Mouse (Mus musculus) kidney, adult 9 months (tissue): ENCODE measurements around the gene Mbtps1.

ENCODE experiments used
- DNase-seq: peaks from one replicate; pipeline ENCODE4 v3.0.0; 2022

Gene Mbtps1

DNA sequence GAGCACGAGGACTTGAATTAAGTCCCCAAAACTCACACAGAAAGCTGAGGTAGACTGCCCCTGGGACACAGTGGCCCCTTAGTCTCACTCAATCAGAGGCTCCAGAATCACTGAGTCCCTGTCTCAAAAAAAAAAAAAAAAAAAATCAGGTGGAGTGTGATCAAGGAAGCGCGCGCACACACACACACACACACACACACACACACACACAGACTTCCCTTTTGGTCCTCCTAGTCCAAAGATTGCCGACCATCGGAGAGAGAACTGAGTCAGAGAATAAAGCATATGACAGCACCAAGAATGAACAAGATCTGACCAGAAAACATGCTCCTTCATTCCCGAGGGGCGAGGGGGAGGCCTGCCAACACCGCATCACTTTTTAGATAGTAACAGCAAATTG lies 1.4 kb downstream of the Mbtps1 start:
- DNase-seq = no peak

DNA sequence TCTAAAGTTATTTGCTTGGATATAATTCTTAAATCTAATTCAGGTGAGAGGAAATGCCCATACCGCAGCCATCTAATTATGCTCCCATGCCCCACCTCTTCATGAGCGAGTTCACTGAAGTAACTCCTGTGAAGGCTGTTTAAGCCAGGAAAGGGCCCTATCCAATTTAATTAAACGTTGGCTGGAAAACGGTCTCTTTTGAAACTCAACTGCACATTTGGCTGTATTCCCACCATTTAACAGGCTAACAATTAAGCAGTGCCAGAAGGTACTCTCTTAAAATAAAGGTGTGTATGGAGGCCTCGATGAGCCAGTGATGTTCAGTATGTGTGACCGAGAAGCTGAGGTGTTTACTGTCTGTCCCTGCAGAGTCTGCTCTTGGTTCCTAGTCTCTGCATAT lies 2.7 kb downstream of the Mbtps1 start:
- DNase-seq = peak; percentile 64

DNA sequence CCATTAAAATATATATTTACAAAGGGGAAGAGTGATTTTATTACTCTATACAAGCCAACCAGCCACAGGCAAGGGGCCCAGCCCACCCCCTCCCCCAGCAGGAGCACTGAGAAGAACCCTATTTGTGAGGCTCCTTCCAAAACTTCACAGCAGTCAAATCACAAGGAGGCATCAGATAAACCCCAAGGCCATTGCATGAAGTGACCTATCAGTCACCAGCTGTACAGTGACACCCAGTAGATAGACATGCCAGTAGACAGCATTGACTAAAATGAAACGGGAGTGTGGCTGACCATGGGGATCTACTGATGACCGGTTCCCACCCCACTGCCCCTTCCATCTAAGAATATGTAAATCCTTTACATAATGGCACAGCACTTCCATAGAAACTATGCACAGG lies 5.6 kb downstream of the Mbtps1 start:
- no peak for DNase-seq

DNA sequence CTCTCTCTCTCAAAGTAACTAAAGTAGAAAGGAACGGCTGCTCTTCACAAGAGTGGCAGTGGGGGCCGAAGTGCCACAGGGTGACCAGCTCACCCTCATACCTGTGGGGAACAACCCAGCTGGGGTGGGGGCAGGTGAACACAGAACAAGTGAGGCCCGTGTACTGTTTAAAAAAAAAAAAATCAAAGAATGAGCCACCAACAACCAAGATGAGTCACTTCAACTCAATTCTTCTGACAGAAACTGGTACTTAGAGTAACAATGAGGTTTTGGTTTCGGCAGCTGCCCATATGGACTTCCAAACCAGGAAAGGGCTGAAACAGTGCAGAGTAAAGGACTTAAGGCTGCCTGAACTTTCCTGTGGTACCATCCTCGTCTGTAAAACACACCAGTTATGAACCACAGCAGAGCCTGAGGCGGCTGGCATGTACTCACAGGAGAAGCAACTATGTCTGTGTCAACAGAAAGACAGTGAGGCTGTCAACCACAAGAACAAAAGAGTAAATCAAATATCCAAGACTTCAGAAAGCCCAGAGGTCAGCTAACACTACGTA lies 9.9 kb downstream of the Mbtps1 start:
- DNase-seq = no peak

DNA sequence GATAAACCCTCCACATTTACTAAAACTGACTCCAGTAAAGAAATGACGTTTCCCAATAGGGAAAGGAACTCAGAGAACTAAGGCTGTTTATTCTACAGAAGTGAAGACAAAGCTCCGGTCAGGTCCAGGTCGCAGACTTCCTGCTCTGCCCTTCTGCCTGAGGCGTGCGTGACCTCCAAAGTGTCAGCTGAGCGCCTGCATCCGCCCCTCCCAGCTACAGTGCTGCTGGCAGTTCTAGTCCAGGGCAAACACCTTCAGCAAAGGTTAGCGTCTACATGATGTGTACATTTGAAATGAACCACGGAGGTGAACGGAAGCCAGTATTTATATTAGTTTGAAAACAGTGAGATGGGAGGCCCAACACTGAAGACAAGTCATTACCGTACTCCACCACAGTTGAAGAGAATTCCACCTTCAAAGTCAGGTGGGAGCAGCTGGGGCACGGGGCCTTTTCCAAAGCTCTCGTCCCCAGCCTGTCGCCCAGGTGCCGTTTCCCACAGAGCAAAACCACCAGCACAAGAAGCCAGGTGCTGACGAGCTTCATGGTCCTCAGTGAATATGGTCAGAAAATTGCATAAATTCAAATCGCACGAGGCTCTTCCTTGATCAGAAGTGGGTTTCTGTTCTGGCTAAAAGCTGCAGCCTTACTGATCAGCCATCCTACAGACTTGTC lies 11.4 kb downstream of the Mbtps1 start:
- DNase-seq = no peak

DNA sequence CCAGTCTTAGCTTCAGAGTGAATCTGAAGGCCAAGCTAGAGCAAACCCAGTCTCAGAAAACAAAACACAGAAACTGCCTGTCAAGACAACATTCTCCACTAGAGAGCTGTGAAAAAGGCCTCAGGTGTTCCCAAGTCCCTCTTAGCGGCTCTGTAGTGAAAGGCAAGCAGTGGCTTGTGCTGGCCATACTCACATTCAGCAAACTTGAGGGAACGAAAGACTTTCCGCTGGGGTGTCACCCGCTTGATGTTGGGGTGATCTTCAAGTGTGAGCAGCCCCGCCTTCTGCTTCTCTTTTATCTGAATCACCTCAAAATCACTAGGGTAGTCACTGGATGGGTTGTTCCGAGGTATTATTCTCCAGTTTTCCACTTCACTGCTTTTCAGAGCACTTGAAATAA lies 12.7 kb downstream of the Mbtps1 start:
- no peak for DNase-seq

GRCm38 (mm10) chr8:119545180-119545579 lies 13.4 kb downstream of the Mbtps1 start:
- no peak for DNase-seq

GRCm38 (mm10) chr8:119544606-119545005 lies 13.9 kb downstream of the Mbtps1 start:
- no peak for DNase-seq

DNA sequence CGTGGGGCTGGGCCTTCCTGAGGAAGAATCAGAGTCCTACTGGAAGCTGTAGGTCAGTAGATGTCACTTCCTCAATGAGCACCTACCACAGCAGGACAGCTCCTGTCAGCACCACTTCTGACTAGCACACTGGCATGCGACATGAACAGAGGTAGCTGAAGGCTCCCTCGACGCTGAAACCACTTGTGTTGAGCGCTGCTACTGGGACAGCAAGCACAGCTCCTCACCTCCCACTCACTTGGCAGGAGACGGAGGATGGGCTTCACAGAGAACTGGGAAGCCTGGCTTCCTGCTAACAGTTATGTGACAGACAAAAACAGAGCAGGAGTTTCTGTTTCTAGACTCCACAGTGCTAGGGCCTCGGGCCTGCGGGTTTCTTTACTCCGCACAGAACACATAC lies 26.6 kb downstream of the Mbtps1 start:
- DNase-seq = no peak

DNA sequence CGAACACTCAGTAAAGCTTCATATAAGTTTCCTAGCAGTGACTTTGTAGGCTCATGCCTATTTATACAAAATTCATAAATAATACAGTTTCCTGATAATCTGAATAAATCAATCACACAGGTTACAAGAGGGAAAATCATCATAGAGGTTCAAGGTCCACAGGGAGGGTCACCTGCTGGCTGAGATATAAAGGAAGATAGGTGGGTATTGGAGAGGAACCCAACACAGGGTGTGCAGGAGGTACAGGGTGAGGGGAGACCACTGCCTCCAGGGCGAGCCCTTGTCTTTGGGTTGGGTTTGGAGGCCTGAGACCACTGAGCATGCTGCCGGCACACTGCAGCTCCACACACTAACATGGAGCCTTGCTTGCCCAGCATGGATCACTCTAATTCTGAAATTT lies 27.1 kb downstream of the Mbtps1 start:
- DNase-seq = no peak

GRCm38 (mm10) chr8:119530937-119531336 lies 27.6 kb downstream of the Mbtps1 start:
- no peak for DNase-seq

DNA sequence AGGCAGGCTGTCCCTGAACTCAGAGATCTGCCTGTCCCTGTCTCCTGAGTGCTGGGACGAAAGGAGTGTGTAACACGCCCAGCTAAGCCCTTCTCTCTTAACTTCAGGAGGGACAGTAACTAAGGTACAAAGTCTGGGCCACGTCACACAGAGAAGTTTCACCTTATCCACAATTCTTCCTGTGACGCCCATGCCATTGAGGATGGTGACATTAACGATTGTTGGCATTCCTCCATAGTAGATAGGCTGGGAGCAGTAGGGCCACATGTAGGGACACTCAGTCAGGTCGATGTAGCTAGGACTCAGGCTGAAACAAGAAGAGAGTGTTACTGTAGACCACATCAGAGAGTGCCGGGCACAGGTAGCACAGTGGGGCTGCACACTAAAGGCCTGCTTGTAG lies 29.8 kb downstream of the Mbtps1 start:
- DNase-seq = no peak

DNA sequence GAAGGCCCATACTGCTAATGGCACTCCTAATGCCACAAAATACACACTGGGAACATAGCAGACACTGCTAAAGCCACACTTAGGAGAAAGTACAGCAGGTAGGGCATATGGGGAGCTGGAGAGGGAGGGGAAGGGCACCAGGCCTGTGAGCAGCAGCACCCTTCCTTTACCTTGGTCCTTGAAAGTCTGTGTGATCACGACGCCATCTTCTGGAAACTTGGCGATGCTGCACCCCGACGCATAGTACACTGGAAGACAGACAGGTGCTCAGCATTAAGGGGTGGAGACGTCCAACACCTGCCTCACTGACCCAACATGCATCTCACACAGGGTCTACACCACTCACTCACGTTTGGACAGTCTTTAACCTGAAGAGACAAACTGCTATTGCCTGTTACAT lies 38.4 kb downstream of the Mbtps1 start:
- peak; percentile 14 for DNase-seq

- no peak for DNase-seq
These were observed 41.9 kb downstream of the Mbtps1 start for GRCm38 (mm10) chr8:119516674-119517073.

GRCm38 (mm10) chr8:119515767-119516166 lies 42.8 kb downstream of the Mbtps1 start:
- no peak for DNase-seq

DNA sequence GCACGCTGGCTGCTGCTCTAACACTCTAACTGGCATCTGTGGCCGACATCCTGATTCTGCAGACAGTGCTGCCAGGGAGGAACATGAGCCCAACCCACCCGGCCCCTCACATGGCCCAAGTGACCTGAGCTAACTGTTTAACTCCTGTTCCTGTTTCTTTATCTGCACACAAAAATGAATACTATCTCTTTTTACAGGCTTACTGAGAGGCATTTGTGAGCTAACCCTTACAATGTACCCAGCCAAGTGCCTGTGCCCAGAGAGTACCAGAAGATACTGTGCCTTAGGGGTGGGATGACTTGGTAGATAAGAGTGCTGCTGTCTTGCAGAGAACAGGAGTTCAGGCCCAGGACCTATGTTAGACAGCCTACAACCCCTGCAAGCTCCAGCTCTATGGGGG lies 43.6 kb downstream of the Mbtps1 start:
- no peak for DNase-seq

DNA sequence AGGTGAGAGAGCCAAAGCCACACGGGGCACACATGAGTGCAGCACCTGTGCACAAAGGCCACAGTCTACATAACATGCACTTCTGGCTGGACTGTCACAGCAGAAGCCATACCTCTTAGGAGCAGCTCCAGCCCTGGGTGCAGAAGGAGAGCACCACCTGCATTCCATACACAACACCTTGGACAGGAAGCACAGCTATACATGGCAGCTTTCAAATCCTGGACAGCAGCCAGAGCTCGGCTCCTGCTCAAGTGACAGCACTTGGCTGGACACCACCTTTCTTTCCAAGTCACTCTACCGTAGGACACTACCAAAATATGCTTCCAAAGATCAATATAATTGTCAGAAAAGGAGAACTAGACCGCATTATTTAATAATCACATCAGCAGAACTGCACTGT lies 45.1 kb downstream of the Mbtps1 start:
- no peak for DNase-seq

- no peak for DNase-seq
These were observed 46.8 kb downstream of the Mbtps1 start for GRCm38 (mm10) chr8:119511722-119512121.

DNA sequence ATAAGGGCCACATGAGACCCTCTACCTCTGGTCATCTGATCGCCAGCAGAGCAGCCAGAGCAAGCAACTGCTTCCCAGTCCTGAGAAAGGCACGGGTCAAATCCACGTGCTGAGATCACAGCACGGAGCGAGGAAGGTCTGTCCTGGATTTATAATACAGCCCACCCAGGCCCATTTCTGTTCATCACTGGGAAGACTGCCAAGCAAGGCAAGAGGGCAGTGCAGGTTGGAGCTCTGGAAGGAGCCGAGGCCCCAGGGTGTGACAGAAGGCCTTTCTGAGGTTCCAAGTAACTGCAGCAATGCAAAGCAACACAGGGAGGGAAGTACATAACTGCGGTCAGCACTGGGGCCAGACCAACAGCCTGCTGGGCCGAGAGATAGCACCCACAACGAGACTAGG lies 48.1 kb downstream of the Mbtps1 start:
- DNase-seq = no peak

DNA sequence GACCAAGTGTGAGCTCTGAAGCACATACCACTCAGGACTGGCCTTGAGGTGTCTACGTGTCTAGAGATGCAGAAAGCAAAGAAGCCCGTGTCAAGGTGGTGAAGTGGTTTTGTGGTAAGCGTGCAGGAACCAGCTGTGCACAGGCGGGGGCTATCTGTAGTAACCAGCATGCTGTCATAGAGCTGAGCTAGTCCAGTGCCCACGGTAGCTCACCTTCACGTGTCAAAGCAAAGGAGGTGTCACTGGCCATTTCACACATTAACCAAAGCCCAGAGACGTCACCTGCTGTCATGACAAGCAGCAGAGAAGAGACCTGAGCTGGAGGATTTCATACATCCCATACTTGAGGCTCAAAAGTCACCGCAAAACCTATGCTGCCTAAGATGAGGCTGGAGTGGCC lies 52.4 kb downstream of the Mbtps1 start:
- DNase-seq = no peak

DNA sequence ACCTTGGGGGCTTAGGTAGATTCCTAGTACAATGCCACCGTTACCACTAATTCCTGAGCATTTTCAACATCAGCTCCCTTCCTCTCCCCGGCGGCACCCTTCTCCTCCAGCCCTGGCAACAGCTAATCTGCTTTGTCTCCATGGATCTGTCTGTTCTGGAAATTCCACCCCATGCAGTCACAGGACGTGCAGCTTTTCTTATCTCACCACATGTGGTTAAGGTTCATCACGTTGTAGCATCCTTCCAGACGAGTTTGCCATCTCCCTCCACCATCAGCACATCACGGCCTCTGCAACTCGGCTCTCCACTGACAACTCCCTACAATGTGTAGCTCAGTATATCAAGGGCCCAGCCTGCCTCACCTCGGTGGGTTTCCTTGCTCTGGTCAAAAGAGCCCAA lies 53.0 kb downstream of the Mbtps1 start:
- DNase-seq = no peak

DNA sequence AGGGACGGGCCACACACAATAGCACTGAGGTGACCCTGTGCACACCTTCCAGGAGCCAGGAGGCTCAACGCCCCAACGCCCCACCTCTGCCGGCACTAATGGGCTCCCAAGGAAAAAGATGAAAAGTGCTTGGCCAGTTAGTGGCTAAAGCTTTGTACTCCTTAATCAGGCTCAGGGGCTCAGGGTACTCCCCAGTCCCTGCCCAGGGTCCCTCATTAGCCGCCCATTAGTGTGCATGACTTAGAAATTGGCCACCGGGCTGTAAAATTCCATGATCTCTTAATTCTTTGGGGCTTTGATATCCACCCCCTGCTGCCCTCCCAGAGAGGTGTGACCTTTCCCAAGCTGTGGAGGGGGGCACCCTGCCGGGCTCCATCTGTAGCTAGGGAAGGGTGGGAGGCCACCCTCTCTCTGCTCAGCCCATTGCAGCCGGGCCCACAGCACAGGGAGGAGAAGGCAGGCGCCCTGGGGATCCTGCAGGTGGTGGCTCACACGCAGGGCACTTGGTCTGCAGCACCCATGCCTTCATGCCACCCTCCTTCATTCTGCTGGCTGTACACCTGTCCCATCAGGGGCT lies 55.3 kb downstream of the Mbtps1 start:
- DNase-seq = no peak

- DNase-seq = no peak
These were observed 56.4 kb downstream of the Mbtps1 start for GRCm38 (mm10) chr8:119502111-119502510.

DNA sequence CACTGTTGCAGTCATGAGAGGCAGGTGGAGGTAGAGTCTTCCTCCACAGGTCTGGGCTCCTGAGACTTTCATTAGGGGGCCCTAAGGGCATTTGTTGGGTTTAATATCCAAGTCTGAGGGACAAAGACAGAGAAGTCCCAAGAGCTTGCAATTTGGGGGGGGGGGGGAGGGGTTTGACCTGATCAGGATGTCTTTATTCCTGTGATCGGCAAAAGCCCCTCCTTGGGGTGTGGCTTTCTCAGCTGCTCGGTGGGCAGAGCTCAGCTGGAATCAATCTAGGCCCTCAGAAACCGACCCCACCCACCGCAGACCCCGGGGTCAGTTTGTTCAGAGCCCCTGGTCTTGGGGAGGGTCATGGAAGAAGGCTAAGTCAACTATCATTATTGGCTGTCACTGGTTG lies 56.9 kb downstream of the Mbtps1 start, which contains the start of gene Slc38a8:
Slc38a8 (minus strand) TSS at position 101 of the 400 bp plus-strand sequence.
- no peak for DNase-seq

GRCm38 (mm10) chr8:119499836-119500235 lies 58.7 kb downstream of the Mbtps1 start:
- DNase-seq = no peak
